Mouse (Mus musculus): ENCODE measurements around the gene Olfr126.

The Olfr126 gene

DNA sequence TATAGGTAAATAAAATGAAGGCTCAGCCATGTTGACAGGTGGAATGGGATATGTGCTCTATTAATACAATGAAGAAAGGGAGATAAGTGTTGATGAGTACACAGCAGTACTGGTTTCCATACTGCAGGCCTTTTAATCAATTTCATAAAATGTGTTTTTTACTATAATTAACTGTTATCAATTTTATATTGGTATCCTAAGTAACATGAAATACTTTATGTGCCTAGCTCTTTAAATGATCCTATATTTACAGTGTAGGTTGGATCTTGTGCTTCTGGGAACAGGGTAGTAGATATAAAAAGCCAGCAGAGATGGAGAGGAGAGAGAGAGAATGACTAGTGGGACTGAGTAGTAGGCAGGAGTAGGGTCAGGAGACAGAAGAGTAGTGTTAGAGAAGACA is at the start of gene Olfr126:
Gene Olfr126, plus strand, starts transcription at position 301 of the 400 bp plus-strand sequence.
- no peak for DNase-seq (ENCODE audit: low spot score in 2 of 2)

DNA sequence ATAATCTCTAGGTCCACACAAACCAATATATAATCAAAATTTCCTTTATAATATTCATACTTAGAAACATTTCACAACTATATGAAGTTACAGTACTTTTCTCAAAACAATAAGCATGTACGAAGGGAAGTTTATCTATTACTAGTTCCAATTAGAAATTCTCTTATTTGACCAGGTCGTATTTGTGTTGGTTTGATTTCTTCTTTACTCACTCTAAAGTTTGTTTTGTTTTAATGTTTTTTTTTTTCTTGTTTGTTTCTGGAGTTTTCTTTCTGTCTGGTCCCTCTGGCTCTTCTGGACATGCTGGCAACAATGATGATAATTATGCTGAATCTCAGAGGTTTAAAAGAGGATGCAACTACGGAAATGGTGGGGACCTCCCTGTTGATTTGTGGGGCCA is 47.7 kb upstream of the Olfr126 start, which contains the start of gene Olfr124:
Gene Olfr124, plus strand, starts transcription at position 301 of the 400 bp plus-strand sequence.
- no peak for DNase-seq (ENCODE audit: low spot score in 2 of 2)

DNA sequence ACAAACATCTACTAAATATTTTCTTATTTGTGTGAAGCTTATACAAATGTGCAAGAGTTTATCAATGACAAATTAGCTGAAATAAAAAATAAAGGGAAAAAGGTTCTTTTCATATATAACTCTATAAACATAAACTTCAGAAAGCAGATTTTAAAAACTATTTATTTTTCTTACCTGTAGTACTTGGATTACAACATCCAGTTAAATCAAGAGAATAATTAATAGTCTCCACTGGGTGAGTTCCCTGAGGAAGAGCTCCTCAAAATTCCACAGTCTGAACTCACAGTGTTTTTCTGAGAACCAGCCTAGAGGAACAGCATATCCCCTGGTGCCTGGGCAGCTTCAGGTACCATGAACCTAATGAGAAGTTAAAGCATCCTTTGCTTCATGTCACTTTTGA is 14.6 kb upstream of the Olfr126 start, which contains the start of gene Olfr125:
Gene Olfr125, plus strand, starts transcription at position 301 of the 400 bp plus-strand sequence.
- DNase-seq (ENCODE audit: low spot score in 2 of 2) = no peak

DNA sequence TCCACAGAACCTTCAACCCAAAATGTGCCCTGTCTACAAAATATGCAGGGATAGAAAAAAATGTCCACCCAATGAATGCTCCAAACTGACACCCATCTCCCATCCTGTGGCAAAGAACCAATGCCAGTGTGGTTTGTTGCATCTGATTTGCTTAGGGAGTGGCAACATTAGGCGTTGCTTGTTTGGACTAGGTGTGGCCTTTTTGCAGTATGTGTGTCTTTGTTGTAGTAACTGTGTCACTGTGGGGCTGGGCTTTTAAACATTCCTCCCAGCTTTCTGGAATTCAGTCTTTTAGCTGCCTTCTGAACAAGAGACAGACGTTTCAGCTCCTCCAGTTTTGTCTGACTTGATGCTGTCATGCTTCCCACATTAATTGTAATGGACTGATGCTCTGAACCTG is 16.6 kb downstream of the Olfr126 start:
- DNase-seq (ENCODE audit: low spot score in 2 of 2) = no peak

DNA sequence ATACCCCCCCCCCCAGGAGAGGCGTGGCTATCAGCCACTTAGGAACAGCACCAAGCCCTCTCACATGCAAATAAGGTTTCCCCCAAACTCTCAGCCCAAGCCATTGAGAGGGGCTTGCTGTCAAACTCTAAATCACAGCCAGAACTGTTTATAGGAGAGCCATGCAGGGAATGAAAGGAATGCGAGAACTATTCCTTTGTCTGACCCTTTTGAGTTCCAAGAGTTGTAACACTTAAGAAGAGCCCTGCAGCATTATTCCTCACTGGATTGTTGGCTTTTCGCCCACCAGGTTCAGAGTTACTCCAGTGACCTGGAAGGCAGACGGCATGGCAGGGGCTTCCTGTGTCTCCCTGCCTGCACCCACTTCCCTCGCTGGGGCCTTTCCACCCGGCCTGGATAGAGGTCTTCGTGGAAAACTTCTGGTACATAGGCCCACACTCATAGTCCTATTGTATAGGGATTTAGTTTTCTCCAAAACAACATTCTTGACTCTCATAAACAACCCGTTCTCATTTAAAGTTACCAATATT is 22.5 kb downstream of the Olfr126 start:
- no peak for DNase-seq (ENCODE audit: low spot score in 2 of 2)

DNA sequence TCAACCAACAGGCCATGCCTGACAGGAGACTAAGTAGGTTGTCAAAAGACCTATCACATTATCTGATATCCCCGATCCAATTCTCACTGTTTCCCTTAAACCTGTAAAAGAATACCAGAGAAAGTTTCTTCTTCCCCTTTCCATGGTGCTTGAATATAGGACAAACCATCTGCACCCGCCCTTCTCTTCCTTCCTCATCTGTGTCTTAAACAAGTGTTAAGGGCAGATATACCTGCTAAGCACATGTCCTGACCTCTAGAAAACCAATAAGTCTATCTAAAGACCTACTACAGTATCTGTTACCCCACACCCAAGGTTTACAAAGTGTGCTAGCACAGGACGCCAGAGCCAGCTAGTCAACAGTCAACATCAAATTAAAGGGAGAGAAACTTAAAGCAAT is 26.5 kb downstream of the Olfr126 start:
- DNase-seq (ENCODE audit: low spot score in 2 of 2) = no peak

GRCm38 (mm10) chr17:37900137-37900536 is 52.9 kb downstream of the Olfr126 start, which contains the start of gene Olfr127:
Gene Olfr127, plus strand, starts transcription at chr17:37900437.
- no peak for DNase-seq (ENCODE audit: low spot score in 2 of 2)

Measured in spleen, postnatal 10 days (tissue).